Mouse (Mus musculus) heart, embryonic 12.5 days (tissue): ENCODE data around the gene Srbd1. TPM values are rescaled to one million over a fixed set of nuclear protein-coding genes. Genes with fewer than 3 reads are reported as not detected.

Source experiments
- ATAC-seq: fragments of 200-750 bp; cut with Nextera tagmentation; 2 replicates; pipeline ENCODE4 v1.8.0; 2017; ENCODE audit warnings: moderate TSS enrichment, moderate library complexity; ENCODE audit not compliant: insufficient number of reproducible peaks, low FRiP score
- H3K27ac ChIP-seq: fragments of 300-500 bp; sonication (generic); 2 replicates; pipeline ENCODE4 v1.5.1; 2016; ENCODE audit warnings: mild to moderate bottlenecking, moderate library complexity; ENCODE audit not compliant: poor library complexity, severe bottlenecking
- H3K27me3 ChIP-seq: fragments of 300-500 bp; sonication (generic); replicated peaks from 2 replicates; pipeline ENCODE4 v1.6.1; 2016; ENCODE audit warnings: mild to moderate bottlenecking, moderate library complexity
- H3K36me3 ChIP-seq: fragments of 300-500 bp; sonication (generic); 2 replicates; pipeline ENCODE4 v1.6.1; 2016; ENCODE audit warnings: mild to moderate bottlenecking, moderate library complexity
- H3K4me1 ChIP-seq: fragments of 300-500 bp; sonication (generic); replicated peaks from 2 replicates; pipeline ENCODE4 v1.6.1; 2016; ENCODE audit warnings: mild to moderate bottlenecking
- H3K4me2 ChIP-seq: fragments of 300-500 bp; sonication (generic); 2 replicates; pipeline ENCODE4 v1.6.1; 2016; ENCODE audit warnings: mild to moderate bottlenecking, moderate library complexity
- H3K4me3 ChIP-seq: fragments of 300-500 bp; sonication (generic); 2 replicates; pipeline ENCODE4 v1.5.1; 2016; ENCODE audit warnings: mild to moderate bottlenecking
- H3K9ac ChIP-seq: fragments of 300-500 bp; sonication (generic); 2 replicates; pipeline ENCODE4 v1.6.1; 2016; ENCODE audit warnings: mild to moderate bottlenecking, moderate library complexity
- H3K9me3 ChIP-seq: fragments of 300-500 bp; sonication (generic); replicated peaks from 2 replicates; pipeline ENCODE4 v1.6.1; 2016; ENCODE audit warnings: mild to moderate bottlenecking, moderate library complexity
- WGBS: fragments of 180-500 bp; shearing (Covaris S2); methylation state at CpG from one replicate; pipeline ENCODE4 v1.1.7; 2016; 5-methylcytosine and 5-hydroxymethylcytosine counted together
- polyA plus RNA-seq: library from polyadenylated mRNA; unstranded; fragments of >200 nt; fragmentation: Nextera tagmentation; extraction: Ambion mirVana; gene quantifications from 2 replicates; pipeline ENCODE4 v1.2.1, GENCODE M21; 2016

Srbd1 gene
- polyA plus RNA-seq, 1 experiment from 2014 or later = 14.0 TPM

DNA sequence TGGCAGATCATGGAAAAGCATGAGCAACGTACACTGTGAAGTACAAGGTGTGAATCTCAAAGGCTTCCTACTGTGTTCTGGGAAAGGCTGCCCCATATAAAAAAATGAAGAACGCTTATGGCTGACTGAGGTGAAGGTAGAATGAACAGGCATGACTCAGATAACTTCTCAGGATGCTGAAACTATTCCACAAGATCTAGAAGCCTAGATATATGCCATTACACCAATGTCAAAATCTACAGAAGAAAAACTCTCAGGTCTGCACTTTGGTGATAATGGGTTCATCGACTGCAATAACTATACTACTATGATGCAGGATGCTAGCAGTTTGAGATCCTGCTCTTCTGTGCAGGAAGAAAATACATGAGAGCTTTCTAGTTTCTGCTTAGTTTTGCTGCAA is 133.1 kb downstream of the Srbd1 start:
- Histone ChIP-seq H3K36me3 (no peaks in the 10 kb centered on the region), H3K4me2 (no peak overlapping the region), H3K4me1 (peaks cover 20% of the 10 kb centered on the region), H3K27ac (no peak overlapping the region), H3K4me3 (no peak overlapping the region), H3K27me3 (no peaks in the 10 kb centered on the region), H3K9me3 (no peaks in the 10 kb centered on the region), H3K9ac (no peak overlapping the region)
- 93% methylated on average over 3 of the region's 3 CpGs for WGBS
- no peak for ATAC-seq

DNA sequence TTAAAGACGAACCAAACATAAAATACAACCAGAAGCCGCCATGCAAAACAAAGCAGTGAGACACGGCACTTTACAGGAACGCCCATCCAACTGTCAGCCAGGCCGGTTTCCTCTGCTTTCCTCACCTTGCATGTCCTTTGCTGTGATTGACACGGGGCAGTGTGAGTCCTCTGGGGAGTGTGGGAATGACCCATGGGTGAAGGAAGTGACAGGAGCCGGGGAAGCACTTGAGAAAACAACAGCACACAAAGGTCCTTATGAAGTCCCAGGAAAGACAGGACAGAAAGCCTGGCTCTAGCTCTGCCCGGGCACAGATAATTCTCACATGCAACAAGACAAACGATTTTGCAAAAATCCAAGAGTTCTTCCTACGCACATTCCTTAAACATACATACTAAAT is 136.6 kb downstream of the Srbd1 start:
- peak overlapping the region; percentile 26; the same call in 1 of the 2 replicates for H3K27ac ChIP-seq
- no peak for ATAC-seq

DNA sequence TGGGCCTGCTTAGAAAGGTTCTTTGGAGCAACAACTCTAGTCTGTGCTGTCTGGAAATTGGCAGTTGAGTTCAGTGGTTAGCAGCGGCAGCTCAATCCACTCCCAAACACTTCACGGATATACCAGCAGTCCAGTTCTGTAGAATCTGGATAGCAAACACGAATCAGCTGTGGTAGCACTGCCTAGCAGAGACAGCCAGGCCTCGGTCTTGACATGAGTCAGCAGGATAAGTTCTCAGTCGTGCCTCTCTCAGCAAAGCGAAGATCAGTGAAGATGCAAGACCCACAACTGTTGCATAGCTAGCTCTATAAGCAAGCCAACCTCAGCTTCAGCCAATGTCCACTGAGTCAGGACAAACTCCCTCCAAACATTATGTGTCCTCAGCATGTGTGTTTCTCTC is 142.9 kb downstream of the Srbd1 start:
- Histone ChIP-seq H3K4me2 (no peak overlapping the region), H3K9ac (no peak overlapping the region), H3K36me3 (peaks cover 15% of the 10 kb centered on the region), H3K4me1 (no peaks in the 10 kb centered on the region), H3K27ac (no peak overlapping the region), H3K27me3 (no peaks in the 10 kb centered on the region), H3K9me3 (0 out of 2 replicates have a peak, but pooled peaks cover 4% of the 10 kb centered on the region), H3K4me3 (no peak overlapping the region)
- WGBS = 84% methylated on average over 6 of the region's 6 CpGs
- no peak for ATAC-seq

More for the DNA sequence above, 136.6 kb downstream of the Srbd1 start:
- peaks cover 20% of the 10 kb centered on the region for H3K4me1 ChIP-seq
- H3K36me3 ChIP-seq = no peaks in the 10 kb centered on the region
- no peaks in the 10 kb centered on the region for H3K27me3 ChIP-seq
- no peak overlapping the region for H3K9ac ChIP-seq
- no peaks in the 10 kb centered on the region for H3K9me3 ChIP-seq
- H3K4me3 ChIP-seq = no peak overlapping the region
- WGBS = 46% methylated on average over 10 of the region's 10 CpGs
- peak overlapping the region; percentile 37 for H3K4me2 ChIP-seq

DNA sequence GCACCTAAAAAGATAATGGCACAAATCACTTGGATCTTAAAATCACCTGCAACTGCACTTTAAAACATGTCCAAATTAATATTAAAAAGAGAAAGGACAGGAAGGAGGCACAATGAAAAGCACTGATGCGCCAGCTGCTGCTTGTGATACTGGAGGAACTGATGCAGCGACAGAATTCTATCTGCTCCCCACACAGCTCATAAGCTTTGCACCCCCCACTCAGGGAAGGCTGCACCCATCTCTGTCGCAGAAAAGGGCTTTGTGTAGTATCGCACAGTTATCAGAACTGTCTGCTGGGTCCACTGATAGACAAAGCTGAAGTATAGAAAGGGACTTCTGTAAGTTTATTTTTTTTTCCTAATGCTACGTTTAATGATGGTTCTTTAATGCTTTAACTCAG is 143.3 kb downstream of the Srbd1 start:
- H3K4me3 ChIP-seq = no peak overlapping the region
- 0 out of 2 replicates have a peak, but pooled peaks cover 7% of the 10 kb centered on the region for H3K9me3 ChIP-seq
- H3K4me1 ChIP-seq = no peaks in the 10 kb centered on the region
- H3K4me2 ChIP-seq = no peak overlapping the region
- H3K36me3 ChIP-seq = peaks cover 18% of the 10 kb centered on the region
- H3K27ac ChIP-seq = no peak overlapping the region
- H3K27me3 ChIP-seq = no peaks in the 10 kb centered on the region
- WGBS = 70% methylated on average over 5 of the region's 5 CpGs
- ATAC-seq = no peak
- H3K9ac ChIP-seq = no peak overlapping the region

DNA sequence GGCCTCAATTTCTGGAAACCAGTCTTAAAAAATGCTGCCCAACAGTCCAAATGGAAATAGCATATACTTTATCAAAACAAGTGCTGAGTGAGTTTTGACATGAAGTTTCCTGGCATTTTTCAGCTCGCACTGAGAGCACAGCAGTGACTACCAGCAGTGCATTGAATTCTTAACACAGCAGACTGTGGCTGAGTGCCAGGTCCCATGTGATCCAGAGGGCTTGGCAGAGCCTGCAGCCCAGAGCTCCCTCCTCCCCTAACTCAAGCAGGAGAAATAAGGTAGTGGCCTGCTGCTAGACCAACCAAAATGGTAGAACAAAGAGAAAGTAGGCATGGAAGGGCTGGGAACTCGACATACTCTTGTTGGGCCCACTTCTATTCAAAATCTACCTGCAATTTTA is 149.2 kb downstream of the Srbd1 start:
- H3K27me3 ChIP-seq = no peaks in the 10 kb centered on the region
- no peak overlapping the region for H3K4me3 ChIP-seq
- H3K27ac ChIP-seq = peak overlapping the region; percentile 64
- ATAC-seq = peak; percentile 90
- 0 out of 2 replicates have a peak, but pooled peaks cover 4% of the 10 kb centered on the region for H3K9me3 ChIP-seq
- H3K4me1 ChIP-seq = peaks cover 18% of the 10 kb centered on the region
- 46% methylated on average over 2 of the region's 2 CpGs for WGBS
- no peak overlapping the region for H3K4me2 ChIP-seq
- no peak overlapping the region for H3K9ac ChIP-seq
- peaks cover 22% of the 10 kb centered on the region for H3K36me3 ChIP-seq

DNA sequence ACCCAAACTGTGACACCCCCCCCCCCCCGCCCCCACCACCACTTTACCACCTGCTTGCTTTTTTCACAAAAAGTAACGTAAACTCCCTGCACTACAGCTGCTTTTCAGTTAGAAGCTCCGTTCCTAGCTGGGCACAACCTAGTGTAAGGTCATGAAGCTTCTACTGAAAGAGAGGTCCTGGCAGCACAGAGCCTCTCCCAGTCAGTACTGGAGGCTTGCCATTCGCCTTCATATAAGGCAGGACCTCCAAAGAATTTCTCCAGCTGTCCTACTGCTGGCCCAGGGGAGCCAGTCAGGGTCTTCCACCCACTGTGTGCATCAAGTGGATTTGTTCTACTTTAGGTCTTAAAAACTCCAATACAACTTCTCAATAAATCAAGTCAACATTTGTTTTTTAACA is 149.9 kb downstream of the Srbd1 start:
- H3K9me3 ChIP-seq = 0 out of 2 replicates have a peak, but pooled peaks cover 4% of the 10 kb centered on the region
- no peaks in the 10 kb centered on the region for H3K27me3 ChIP-seq
- peaks cover 19% of the 10 kb centered on the region for H3K4me1 ChIP-seq
- H3K9ac ChIP-seq = no peak overlapping the region
- ATAC-seq = no peak
- WGBS = 85% methylated on average over 4 of the region's 4 CpGs
- H3K27ac ChIP-seq = peak overlapping the region; percentile 64
- H3K36me3 ChIP-seq = peaks cover 20% of the 10 kb centered on the region
- H3K4me2 ChIP-seq = no peak overlapping the region
- H3K4me3 ChIP-seq = no peak overlapping the region

DNA sequence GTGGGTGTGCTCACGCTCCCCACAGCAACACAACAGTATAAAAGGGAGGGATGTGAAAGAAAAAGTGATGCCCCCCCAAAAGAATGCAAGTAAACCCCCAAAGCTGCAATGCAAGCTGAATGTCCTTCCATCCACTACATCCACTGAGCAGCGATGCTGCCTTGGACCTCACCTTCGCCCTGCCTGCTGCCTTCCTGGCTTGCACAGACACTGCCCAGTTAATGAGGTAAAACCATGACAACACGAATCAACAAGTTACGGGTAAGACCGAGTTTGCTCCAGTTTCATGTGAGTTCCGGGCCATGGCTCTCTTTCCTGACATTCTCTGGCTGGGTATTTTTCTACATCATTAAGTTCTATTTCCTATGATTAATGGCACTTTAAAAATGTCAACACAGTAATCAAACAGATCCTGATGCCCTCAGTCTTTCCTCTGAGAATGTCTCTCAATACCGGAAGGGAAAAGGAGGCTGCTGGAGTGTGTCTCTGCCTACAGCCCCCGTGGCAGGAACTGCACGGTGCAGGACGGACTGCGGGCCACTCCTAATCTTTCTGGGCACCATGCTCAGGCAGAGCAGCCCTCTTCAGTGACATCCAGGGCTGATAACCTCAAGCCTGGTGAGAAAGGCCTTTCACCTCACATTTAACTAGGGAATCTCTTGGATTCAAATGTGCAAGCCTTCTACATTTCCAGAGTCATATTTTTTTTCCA is 155.8 kb downstream of the Srbd1 start:
- H3K4me3 ChIP-seq = no peak overlapping the region
- H3K27ac ChIP-seq = no peak overlapping the region
- H3K4me2 ChIP-seq = no peak overlapping the region
- H3K9me3 ChIP-seq = no peaks in the 10 kb centered on the region
- peaks cover 30% of the 10 kb centered on the region for H3K4me1 ChIP-seq
- 56% methylated on average over 12 of the region's 12 CpGs for WGBS
- ATAC-seq = no peak
- H3K36me3 ChIP-seq = peaks cover 8% of the 10 kb centered on the region; the same call in 1 of the 2 replicates
- no peaks in the 10 kb centered on the region for H3K27me3 ChIP-seq
- H3K9ac ChIP-seq = no peak overlapping the region

DNA sequence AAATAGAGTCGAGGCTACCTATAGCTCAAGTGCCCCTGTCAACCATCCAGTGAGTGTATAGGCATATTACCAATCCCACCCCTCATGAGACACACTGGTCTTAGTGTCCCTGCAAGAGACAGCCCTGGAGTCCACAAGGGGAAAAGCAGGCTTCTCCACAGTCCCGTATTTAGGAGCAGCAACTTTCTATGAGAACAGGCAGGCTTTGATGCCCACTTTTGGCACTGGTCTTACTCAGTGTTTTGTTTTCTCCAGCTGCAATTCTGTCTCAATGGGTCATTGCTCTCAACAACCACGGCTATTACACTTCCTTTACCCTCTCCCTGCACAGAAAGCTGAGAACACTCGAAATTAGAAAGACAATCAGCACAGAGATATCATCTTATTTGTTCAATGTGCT is 157.4 kb downstream of the Srbd1 start:
- H3K4me3 ChIP-seq = no peak overlapping the region
- H3K36me3 ChIP-seq = peaks cover 8% of the 10 kb centered on the region; the same call in 1 of the 2 replicates
- no peak overlapping the region for H3K27ac ChIP-seq
- WGBS = 48% methylated on average over 4 of the region's 4 CpGs
- H3K9me3 ChIP-seq = no peaks in the 10 kb centered on the region
- no peaks in the 10 kb centered on the region for H3K27me3 ChIP-seq
- no peak for ATAC-seq
- peaks cover 30% of the 10 kb centered on the region for H3K4me1 ChIP-seq
- no peak overlapping the region for H3K4me2 ChIP-seq
- no peak overlapping the region for H3K9ac ChIP-seq

DNA sequence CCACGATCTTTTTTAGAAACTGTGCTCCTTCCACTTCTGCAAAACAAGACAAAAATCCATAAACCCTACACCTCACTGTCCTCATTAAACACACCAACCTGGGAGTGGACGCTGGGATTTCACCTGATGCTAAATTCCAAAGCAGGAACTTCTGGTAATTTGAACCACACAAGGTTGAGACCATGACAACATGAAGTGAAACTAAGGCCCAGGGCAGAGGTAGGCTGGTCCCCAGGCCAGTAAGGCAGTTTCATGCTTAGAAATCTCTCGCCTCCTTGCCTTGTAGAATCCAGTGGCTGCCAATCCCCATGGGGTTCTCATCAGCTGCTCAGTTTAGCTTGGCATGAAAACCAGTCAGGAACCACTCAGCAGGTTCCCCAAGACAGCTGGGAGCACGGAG is 158.4 kb downstream of the Srbd1 start:
- Histone ChIP-seq H3K9ac (no peak overlapping the region), H3K36me3 (peaks cover 8% of the 10 kb centered on the region; the same call in 1 of the 2 replicates), H3K9me3 (no peaks in the 10 kb centered on the region), H3K4me3 (no peak overlapping the region), H3K27me3 (no peaks in the 10 kb centered on the region), H3K27ac (no peak overlapping the region), H3K4me2 (no peak overlapping the region), H3K4me1 (peaks cover 30% of the 10 kb centered on the region)
- 62% methylated on average over 4 of the region's 4 CpGs for whole genome bisulfite sequencing
- no peak for ATAC-seq

DNA sequence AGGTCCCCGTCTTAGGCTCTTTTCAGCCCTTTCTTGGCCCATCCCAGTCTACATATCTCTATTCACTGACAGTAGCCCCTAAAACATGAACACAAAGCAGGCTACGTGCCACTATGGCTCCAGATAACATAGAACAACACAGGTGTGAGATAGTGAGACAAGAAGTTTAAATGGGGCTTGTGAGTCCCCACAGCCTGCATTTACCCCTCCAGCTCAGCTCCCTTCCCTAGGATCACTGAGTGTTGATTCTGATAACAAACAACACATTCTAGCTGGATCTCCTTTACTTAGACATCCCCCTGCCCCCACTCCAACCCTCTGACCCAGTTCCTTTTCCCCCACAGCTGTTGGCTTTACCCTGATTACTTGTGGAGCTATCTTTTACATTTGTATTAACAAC is 158.8 kb downstream of the Srbd1 start:
- ATAC-seq = no peak
- Histone ChIP-seq H3K9me3 (no peaks in the 10 kb centered on the region), H3K4me3 (no peak overlapping the region), H3K4me2 (no peak overlapping the region), H3K27ac (no peak overlapping the region), H3K27me3 (no peaks in the 10 kb centered on the region), H3K36me3 (peaks cover 8% of the 10 kb centered on the region; the same call in 1 of the 2 replicates), H3K9ac (no peak overlapping the region), H3K4me1 (peaks cover 30% of the 10 kb centered on the region)
- 35% methylated on average over 2 of the region's 2 CpGs for WGBS

DNA sequence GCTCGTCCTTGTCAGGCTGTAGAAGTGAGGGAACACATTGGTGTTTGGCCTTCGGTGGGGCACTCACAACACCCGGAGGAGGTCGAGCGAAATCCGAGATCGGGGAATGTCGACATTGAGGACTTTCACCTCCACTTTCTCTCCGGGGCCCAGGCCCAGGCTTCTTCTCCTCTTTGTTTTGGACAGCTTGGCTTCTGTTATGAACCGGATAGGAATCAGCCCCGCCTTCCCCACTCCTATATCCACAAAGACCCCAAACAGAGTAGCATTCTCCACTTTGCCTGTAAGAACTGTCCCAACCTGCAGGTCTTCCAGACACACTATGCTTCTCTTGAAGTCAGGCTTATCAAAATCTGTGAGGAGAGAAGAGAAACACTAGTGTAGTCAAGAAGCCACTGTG is 159.8 kb downstream of the Srbd1 start:
- H3K9ac ChIP-seq = no peak overlapping the region
- H3K4me2 ChIP-seq = no peak overlapping the region
- 70% methylated on average over 11 of the region's 11 CpGs for WGBS
- H3K27me3 ChIP-seq = no peaks in the 10 kb centered on the region
- H3K9me3 ChIP-seq = no peaks in the 10 kb centered on the region
- ATAC-seq = no peak
- no peak overlapping the region for H3K4me3 ChIP-seq
- peaks cover 29% of the 10 kb centered on the region for H3K4me1 ChIP-seq
- H3K36me3 ChIP-seq = peaks cover 8% of the 10 kb centered on the region; the same call in 1 of the 2 replicates
- no peak overlapping the region for H3K27ac ChIP-seq

DNA sequence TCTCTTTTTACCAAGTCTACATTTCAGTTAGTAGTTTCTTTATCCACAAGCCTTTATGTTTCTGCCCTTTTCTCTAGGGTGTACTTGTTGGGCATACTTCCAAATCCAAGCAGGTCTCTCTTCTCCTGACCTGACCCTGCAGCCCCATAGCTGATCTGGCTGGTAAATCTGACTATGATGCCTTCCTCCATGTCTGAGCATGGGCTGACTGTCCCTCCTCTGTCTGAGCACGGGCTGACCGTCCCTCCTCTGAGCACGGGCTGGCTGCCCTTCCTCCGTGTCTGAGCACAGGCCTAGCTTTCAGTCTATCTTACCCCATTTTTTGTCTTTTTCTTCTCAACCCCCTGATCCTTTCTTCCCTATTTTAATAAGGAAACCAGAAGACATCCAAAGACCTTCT is 162.7 kb downstream of the Srbd1 start:
- Histone ChIP-seq H3K4me2 (no peak overlapping the region), H3K27ac (no peak overlapping the region), H3K36me3 (peaks cover 3% of the 10 kb centered on the region; the same call in 1 of the 2 replicates), H3K9me3 (no peaks in the 10 kb centered on the region), H3K4me1 (peaks cover 14% of the 10 kb centered on the region), H3K4me3 (no peak overlapping the region), H3K9ac (no peak overlapping the region), H3K27me3 (no peaks in the 10 kb centered on the region)
- 90% methylated on average over 4 of the region's 4 CpGs for WGBS
- ATAC-seq = no peak
